Mouse (Mus musculus) intestine, postnatal 0 days (tissue): ENCODE measurements around the gene Nprl2. TPM values are rescaled to one million over a fixed set of nuclear protein-coding genes. Genes with fewer than 3 reads are reported as not detected.

Experiments
- ATAC-seq: fragments of 200-750 bp; cut with Nextera tagmentation; 2 replicates; pipeline ENCODE4 v1.8.0; 2017; ENCODE audit warnings: mild to moderate bottlenecking, moderate TSS enrichment, moderate library complexity
- H3K27ac ChIP-seq: fragments of 300-500 bp; sonication (generic); 2 replicates; pipeline ENCODE4 v1.5.1; 2014; ENCODE audit warnings: mild to moderate bottlenecking, low read depth, low read length, moderate library complexity
- H3K27me3 ChIP-seq: fragments of 300-500 bp; sonication (generic); replicated peaks from 2 replicates; pipeline ENCODE4 v1.6.1; 2014; ENCODE audit warnings: low read length, mixed read lengths; ENCODE audit not compliant: control insufficient read depth, insufficient read depth
- H3K36me3 ChIP-seq: fragments of 300-500 bp; sonication (generic); 2 replicates; pipeline ENCODE4 v1.6.1; 2014; ENCODE audit warnings: mild to moderate bottlenecking, moderate library complexity; ENCODE audit not compliant: control insufficient read depth, insufficient read depth
- H3K4me1 ChIP-seq: fragments of 300-500 bp; sonication (generic); replicated peaks from 2 replicates; pipeline ENCODE4 v1.6.1; 2014; ENCODE audit warnings: antibody characterized with exemption, low read length, mixed read lengths; ENCODE audit not compliant: control insufficient read depth, insufficient read depth
- H3K4me2 ChIP-seq: fragments of 300-500 bp; sonication (generic); replicated peaks from 2 replicates; pipeline ENCODE4 v1.6.1; 2014; ENCODE audit warnings: low read depth, mild to moderate bottlenecking, moderate library complexity
- H3K4me3 ChIP-seq: fragments of 300-500 bp; sonication (generic); 2 replicates; pipeline ENCODE4 v1.5.1; 2014; ENCODE audit warnings: low read depth, low read length
- H3K9ac ChIP-seq: fragments of 300-500 bp; sonication (generic); 2 replicates; pipeline ENCODE4 v1.6.1; 2014; ENCODE audit warnings: mild to moderate bottlenecking, low read depth, low read length
- H3K9me3 ChIP-seq: fragments of 300-500 bp; sonication (generic); 2 replicates; pipeline ENCODE4 v1.6.1; 2016; ENCODE audit warnings: mixed run types; ENCODE audit not compliant: control insufficient read depth
- CTCF ChIP-seq: sonication (generic); IDR thresholded peaks from 2 replicates; pipeline ENCODE4 v1.5.1; 2016; ENCODE audit warnings: low read depth, mild to moderate bottlenecking, control low read depth, antibody characterized with exemption, moderate library complexity
- WGBS: fragments of 180-500 bp; shearing (Covaris S2); extraction: QIAGEN DNeasy Blood & Tissue Kit; methylation state at CpG from one replicate; pipeline ENCODE4 v1.1.7; 2014; 5-methylcytosine and 5-hydroxymethylcytosine counted together
- polyA plus RNA-seq: library from polyadenylated mRNA; unstranded; fragments of >200 nt; fragmentation: Nextera tagmentation; extraction: Ambion mirVana; gene quantifications from 2 replicates; pipeline ENCODE4 v1.2.1, GENCODE M21; 2015

The Nprl2 gene
- polyA plus RNA-seq, 1 experiment from 2014 or later = 20.0 TPM

GRCm38 (mm10) chr9:107551117-107551889, 9.3 kb downstream of the Nprl2 start, which contains the start of gene Rassf1:
Gene Rassf1 (plus strand): TSS chr9:107551555.
- Histone ChIP-seq H3K4me3 (peak within 1 kb of the TSS; percentile 41), H3K4me1 (peaks cover 17% of the 10 kb centered on the region; the same call in 1 of the 2 replicates), H3K36me3 (no peaks in the 10 kb centered on the region; the same call in 1 of the 2 replicates), H3K9me3 (no peaks in the 10 kb centered on the region), H3K27ac (peak within 1 kb of the TSS; percentile 73), H3K9ac (peak within 1 kb of the TSS; percentile 50), H3K4me2 (peak within 1 kb of the TSS; percentile 86), H3K27me3 (no peaks in the 10 kb centered on the region)
- 2% methylated on average over 62 of the region's 63 CpGs for WGBS
- 0 out of 2 replicates have a peak, but pooled peaks have one; percentile 13 for ATAC-seq
- TF ChIP-seq CTCF = peak; percentile 2; the same call in 1 of the 2 replicates

- Histone ChIP-seq H3K27me3 (no peaks in the 10 kb centered on the region), H3K36me3 (no peaks in the 10 kb centered on the region; the same call in 1 of the 2 replicates), H3K9ac (peak overlapping the region; percentile 50), H3K27ac (peak overlapping the region; percentile 66; the same call in 1 of the 2 replicates), H3K4me1 (peaks cover 17% of the 10 kb centered on the region), H3K4me3 (peak overlapping the region; percentile 41), H3K4me2 (peak overlapping the region; percentile 86), H3K9me3 (no peaks in the 10 kb centered on the region)
- no peak for TF ChIP-seq CTCF
- 21% methylated on average over 8 of the region's 8 CpGs for WGBS
- no peak for ATAC-seq
Observed at GRCm38 (mm10) chr9:107551890-107552355, 9.9 kb downstream of the Nprl2 start.

GRCm38 (mm10) chr9:107552690-107553393, 10.8 kb downstream of the Nprl2 start:
- TF ChIP-seq CTCF = no peak
- H3K27ac ChIP-seq = no peak overlapping the region
- no peaks in the 10 kb centered on the region for H3K9me3 ChIP-seq
- H3K9ac ChIP-seq = no peak overlapping the region
- H3K4me1 ChIP-seq = peaks cover 17% of the 10 kb centered on the region
- peak overlapping the region; percentile 77 for H3K4me2 ChIP-seq
- H3K27me3 ChIP-seq = no peaks in the 10 kb centered on the region
- H3K4me3 ChIP-seq = no peak overlapping the region
- peaks cover 9% of the 10 kb centered on the region for H3K36me3 ChIP-seq
- no peak for ATAC-seq
- WGBS = 72% methylated on average over 5 of the region's 5 CpGs

- Histone ChIP-seq H3K4me1 (peaks cover 17% of the 10 kb centered on the region), H3K4me3 (peak overlapping the region; percentile 76), H3K36me3 (peaks cover 18% of the 10 kb centered on the region), H3K27me3 (no peaks in the 10 kb centered on the region), H3K4me2 (peak overlapping the region; percentile 77), H3K9me3 (no peaks in the 10 kb centered on the region), H3K27ac (peak overlapping the region; percentile 96), H3K9ac (peak overlapping the region; percentile 28)
- no peak for TF ChIP-seq CTCF
- whole genome bisulfite sequencing = 5% methylated on average over 37 of the region's 37 CpGs
- ATAC-seq = peak; percentile 29
Observed at GRCm38 (mm10) chr9:107553541-107554318, 11.7 kb downstream of the Nprl2 start.

- peak; percentile 43 for TF ChIP-seq CTCF
- H3K4me2 ChIP-seq = peak overlapping the region; percentile 77
- WGBS = under 1% methylated on average over 53 of the region's 53 CpGs
- H3K9ac ChIP-seq = peak overlapping the region; percentile 73
- H3K9me3 ChIP-seq = no peaks in the 10 kb centered on the region
- no peaks in the 10 kb centered on the region for H3K27me3 ChIP-seq
- H3K36me3 ChIP-seq = peaks cover 24% of the 10 kb centered on the region
- peaks cover 17% of the 10 kb centered on the region for H3K4me1 ChIP-seq
- H3K27ac ChIP-seq = peak overlapping the region; percentile 96
- peak overlapping the region; percentile 76 for H3K4me3 ChIP-seq
- peak; percentile 91 for ATAC-seq
Observed at GRCm38 (mm10) chr9:107554319-107554825, 12.3 kb downstream of the Nprl2 start.
